Mouse (Mus musculus) heart, postnatal 25 days (tissue): ENCODE data around the gene Rfx3. TPM values are rescaled to one million over a fixed set of nuclear protein-coding genes. Genes with fewer than 3 reads are reported as not detected.

Experiments
- DNase-seq: peaks from one replicate; pipeline ENCODE4 v3.0.0; 2022; ENCODE audit warnings: low spot score
- intact Hi-C: fragments of 180-260 bp; cut with DNase I; formaldehyde crosslinking; loops from one replicate; pipeline ENCODE4 v1.15.1; 2025
- total RNA-seq, 2 experiments: library from RNA; stranded (reverse); gene quantifications; 2 replicates each; pipeline ENCODE4 v1.2.3; 2021

The Rfx3 gene
- 1 to 10 TPM; 4.1 to 6.7 TPM for total RNA-seq

DNA sequence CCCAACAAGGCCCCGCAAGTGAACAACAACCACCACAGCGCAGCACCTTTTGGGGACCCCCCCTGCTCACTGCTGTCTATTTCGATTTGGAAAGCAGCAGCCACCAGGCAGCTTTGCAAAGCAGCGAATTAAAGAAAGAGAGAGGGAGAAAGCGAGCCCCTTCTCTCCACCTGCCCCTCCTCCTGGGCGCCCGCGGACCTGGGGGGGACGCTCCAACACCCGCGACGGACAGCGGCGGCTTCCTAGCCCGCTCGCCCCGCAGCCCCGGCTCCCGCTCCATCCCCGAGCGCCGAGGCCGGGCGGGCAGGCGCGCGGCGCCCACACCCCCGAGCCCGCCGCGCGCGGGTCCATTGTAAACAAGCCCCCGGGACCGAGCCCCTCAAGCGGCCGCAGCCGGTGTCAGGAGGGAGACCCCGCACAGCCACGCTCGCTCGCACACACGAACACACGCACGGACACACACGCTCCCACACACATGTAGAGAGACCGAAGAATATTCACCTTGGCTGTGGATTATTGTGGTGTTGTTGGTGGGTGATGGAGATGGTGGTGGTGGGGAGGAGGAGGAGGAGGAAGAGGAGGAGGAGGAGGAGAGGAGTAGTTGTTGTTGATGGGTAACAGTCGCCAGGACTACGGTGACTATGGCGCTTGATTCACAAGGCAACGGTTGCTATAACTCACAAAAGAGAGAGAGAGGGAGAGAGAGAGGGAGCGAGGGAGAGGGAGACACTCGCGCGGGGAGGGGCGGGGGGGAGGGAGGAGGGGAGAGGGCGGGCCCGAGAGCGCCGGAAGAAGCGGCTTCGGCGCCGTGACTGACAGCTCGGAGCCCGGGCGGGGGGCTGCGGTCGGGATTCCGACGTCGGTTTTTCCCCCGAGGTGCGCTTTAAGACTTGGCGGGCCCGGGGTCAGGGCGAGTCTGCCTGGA lies at the start of gene Rfx3:
Gene Rfx3 (minus strand): TSS at position 696 of the 925 bp plus-strand sequence.
- intact Hi-C loops: no loop called here
- peak; percentile 13 for DNase-seq

DNA sequence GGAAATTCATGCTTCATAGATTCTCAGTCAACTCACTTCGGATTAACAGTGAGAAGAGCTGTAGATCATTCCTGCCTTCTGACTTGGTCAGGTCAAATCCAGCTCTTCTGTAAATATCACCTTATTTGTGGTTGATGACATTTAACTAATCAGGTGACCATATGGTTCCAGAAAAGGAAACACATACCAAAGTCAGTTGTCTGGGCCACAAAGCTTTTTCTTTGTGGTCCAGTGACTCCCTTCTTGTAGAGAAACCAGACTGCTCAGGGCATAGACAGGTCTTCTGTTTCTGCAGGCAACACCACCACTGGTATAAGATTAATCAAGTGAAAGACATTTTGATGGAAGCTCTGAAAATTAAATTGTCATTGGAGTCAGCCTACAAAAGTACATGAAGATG lies 41.1 kb upstream of the Rfx3 start:
- intact Hi-C loops: no loop called here
- no peak for DNase-seq

DNA sequence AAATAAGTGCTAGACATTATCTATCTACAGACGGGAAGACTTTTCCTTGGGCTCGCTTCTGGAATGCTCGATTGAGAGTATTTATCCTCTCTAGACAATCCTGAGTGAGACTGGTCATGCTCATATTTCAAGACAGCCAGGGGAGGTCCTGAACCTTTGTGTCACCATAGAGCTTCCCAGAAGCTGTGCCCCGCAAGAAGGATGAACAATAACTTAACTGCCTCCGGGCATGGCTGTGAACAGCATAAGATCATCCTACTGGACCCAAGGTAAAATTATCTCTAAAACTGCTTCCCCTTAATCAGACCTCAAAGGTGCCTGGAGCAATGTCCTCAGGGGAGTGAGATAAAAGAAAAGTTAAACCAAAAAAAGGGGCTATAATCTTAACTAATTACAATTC lies 40.6 kb upstream of the Rfx3 start:
- intact Hi-C loops: no loop called here
- no peak for DNase-seq

DNA sequence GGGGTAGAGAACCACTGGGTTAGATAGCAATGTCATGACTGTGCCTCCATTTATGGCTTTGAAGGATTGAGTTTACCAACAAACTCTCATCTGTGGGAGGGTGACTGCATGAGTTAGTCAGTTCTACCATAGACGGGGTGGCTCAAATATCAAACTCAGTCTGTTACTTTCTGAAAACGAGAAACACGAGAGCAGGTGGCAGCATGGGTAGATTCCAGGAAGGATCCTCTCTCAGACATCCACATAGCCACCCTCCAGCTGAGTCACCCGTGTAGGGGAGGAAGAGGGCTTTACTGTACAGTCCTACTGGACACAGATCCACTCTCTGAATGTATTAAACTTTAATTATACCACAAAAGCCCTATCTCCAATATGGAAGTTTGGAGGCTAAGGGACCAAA lies 38.3 kb upstream of the Rfx3 start:
- intact Hi-C loops: no loop called here
- no peak for DNase-seq

DNA sequence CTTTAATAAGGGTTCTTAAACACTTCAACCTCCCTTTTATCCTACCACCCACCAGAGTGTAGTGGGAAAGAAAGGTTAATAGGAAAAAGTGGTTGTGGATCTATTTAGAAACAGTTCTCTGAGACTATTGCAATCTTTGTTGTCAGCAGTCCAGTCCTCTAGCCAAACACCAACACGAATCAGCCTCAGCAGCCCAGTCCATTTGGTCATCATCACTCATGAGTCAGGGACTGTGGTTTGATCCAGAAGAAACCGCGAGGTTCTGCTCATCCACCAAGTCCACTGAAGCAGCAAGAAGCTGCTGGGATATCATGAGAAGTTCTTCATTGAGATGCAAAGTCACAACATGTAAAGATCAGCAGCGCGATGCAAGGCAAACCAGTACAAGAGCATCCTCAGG lies 35.8 kb upstream of the Rfx3 start:
- intact Hi-C loops: no loop called here
- DNase-seq: no peak

DNA sequence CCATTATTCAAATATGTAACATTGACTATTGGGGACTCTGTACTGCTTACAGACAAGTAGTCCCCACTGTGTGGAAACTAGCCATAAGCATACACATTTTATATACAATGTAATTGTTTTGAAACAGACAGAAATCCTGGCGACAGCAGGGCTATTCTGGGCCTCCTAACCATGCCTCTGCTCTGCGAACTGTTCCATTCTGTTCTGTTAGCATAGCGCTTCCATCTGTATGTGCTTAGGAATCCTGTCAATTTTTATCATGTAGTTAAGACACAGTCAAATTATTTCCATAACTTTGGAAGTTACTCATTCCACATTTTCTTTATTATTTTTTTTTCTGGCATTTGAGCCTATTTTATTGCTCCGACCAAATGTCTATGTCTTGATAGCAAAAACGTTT lies 34.0 kb upstream of the Rfx3 start:
- intact Hi-C loops: no loop called here

DNA sequence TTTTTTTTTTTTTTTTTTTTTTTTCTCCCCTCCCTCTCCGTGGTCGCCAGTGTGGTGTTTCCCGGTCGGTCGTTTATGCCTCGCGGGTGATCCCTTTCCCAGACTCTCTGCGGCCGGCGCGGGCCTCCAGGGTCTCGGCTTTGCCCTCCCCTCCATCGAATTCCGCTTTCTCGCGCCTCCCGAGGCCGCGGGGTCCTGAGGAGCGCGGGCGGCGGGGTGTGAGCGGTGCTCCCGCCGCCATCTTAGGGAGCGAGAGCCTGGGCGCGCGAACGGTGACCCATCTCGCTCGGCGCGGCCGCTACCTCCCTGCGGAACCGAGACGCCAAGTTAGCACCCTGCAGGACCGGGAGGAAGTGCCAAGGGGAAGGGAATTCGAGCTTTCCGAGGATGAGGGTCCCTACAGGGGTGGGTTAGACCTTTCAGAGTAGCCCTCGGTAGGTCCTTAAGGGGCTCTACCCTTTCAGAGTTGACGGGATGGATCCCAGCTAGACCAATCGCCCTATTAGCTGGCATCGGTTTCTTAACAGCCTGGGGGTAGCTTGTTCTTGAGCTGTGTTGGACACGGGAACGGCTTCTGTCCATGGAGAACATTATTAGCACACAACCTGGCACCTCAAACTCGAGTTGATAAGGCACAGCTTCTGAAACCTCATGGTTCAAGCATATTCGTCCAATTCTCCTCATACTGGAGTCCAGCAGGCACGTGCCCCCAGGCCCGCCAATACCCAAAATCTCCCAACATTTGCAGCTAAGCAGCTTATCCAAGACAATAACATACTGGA lies 943 bp upstream of the Rfx3 start:
- DNase-seq: peak; percentile 54
- intact Hi-C loops: no loop called here

More for the DNA sequence above, 34.0 kb upstream of the Rfx3 start:
- no peak for DNase-seq

DNA sequence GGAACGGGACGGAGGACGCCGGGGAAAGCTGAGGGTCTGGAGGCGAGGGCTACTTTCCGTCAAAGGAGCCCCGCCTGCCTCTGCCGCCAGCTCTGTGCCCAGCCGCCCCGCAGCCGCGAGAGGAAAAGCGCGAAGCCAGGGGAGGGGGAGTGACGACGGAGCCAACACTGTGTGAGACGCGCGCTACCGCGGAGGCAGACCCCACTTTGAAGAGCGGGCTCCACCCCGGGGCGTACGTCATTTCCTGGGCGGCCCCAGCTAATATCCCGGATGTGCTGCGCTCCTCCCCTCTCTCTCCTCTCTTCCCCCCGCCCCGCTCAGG lies 391 bp upstream of the Rfx3 start:
- DNase-seq: peak; percentile 88
- intact Hi-C loops: no loop called here

DNA sequence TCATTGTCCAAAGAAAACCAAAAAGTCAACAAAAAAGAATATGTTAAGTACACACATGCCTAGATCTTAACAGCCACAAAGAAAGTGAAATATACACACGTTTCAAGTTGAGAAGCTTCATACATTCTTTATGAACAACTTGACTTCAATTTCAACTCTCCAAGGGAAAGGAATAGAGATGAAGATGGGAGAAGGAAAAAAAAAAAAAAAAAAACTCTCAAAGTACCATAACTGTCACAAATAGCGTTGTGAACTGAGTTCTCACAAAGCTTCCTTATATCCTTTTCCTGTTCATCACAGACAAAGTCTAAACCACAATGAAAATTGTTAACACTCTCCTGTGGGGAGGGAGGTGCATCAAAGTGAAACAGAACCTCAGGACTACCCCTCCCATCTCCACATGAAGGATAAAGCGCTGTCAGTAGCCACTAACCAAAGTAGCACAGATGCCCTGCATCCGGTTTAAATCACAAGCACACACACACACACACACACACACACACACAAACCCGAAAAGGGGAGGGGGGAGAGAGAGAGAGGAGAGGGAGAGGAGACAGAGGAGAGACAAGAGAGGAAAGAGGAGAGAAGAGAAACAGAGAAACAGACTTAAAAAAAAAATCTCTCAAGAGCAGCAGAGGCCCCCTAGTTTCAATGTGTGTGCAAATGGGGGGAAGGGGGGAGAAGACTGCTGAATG lies 1.2 kb downstream of the Rfx3 start:
- intact Hi-C loops: no loop called here

DNA sequence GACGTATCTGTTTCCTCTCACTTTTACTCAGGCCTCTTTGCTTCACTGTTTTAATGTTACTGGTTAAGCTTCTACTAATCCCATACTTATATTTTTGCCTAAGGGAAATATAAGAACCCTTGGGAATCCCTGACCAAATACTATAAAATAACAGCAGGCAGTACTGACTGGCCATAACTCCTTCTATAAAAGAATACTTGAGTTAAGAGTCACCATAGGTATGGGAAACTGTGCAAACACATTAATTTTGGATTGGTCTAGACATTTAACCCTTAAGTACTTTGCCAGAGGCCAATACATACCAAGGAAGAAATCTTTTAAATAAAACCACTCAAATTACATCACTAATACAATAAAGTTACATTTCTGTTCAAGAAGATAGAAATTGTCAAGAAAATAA lies 6.8 kb downstream of the Rfx3 start:
- intact Hi-C loops: no loop called here
- DNase-seq: no peak

More for the DNA sequence above, 1.2 kb downstream of the Rfx3 start:
- no peak for DNase-seq

DNA sequence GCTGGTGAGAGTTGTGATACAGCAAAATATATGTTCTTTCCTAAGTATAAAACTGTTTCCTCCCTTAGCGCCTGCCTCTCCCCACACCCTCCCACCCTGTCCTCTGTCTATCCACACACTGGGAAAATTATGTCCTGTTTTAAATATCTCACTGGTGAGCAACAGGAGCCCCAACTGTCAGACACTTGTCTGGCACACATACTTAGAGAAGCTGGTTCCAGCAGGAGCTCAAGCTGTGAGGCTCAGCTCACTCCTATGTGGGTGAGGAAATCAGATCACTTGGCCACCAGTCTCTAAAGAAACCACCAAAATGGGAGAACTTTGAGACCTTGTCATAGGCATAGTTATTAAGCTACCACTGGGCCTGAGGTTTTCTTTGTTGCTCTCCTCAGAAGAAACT lies 7.5 kb downstream of the Rfx3 start:
- no peak for DNase-seq
- intact Hi-C loops: no loop called here

DNA sequence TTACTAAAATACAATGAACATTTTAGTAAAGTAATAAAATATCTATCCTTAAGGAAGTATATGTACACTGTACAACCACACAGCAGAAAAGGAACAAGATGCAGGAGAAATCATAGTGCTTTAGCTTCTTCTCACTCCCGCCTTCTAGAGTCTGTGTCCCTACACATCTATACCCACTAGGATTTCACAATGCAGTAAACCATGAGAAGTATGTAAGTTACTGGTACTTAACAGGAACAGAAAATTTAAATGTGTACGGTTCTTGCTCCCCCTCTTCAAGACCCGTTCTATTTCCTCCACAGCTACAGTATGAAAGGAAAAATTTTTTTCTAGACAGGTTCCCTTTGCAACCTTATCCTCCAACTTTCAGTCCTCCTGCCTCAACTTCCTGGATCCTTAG lies 8.3 kb downstream of the Rfx3 start:
- no peak for DNase-seq
- intact Hi-C loops: no loop called here

DNA sequence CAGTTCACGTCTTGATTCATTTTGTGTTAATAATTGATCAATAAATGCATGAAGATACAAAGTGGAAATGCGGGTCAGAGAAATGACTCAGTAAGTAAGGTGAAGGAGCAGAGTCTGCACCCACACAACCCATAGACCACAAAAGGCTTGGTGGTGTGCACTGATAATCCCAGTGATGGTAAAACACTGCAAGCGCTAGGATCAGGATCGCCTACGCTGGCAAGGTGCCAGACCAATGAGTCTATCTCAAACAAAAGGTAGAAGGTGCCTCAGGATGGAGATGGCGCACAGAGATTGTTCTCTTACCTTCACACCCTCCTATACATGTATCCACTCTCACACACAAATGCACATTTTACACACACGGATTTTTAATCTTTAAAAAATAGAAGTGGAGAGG lies 18.2 kb downstream of the Rfx3 start:
- no peak for DNase-seq

DNA sequence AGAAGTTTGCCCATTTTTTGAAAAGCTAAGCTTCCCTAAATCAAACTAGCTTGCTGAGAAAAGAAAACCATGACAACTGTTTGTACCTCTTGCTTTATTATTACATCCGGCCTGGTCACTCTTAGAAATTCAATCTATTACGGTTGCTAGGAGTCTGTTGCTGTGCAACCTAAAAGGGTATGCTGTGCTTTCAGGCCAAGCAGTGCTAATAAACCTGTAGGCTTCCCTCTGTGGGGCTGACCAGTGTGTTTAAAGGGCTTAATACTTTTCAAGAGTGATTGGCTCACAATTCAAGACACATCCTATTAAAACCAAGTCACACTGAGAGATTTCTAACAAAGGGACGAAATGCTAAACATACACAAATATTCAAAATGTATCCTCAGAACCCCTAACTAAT lies 22.2 kb downstream of the Rfx3 start:
- intact Hi-C loops: no loop called here
- DNase-seq: no peak

More for the DNA sequence above, 18.2 kb downstream of the Rfx3 start:
- intact Hi-C loops: no loop called here

DNA sequence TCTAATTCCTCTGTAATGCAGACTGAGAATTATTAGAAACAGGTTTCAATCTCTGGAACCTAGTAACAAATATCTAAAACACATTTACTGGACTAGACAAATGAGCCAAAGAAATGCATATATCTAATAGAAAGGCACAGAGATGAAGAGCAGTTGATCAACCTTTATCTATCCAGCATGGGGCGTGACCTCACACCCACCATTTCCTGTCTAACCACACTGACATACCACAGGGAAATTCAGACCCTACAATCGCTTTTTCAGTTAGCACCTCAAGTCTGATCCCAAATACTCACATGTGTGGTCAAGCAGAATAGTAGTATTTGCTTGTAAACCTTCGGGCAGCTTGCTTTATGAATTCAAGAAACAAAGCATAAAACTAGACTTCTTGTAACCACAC lies 43.4 kb downstream of the Rfx3 start:
- intact Hi-C loops: no loop called here
- no peak for DNase-seq

DNA sequence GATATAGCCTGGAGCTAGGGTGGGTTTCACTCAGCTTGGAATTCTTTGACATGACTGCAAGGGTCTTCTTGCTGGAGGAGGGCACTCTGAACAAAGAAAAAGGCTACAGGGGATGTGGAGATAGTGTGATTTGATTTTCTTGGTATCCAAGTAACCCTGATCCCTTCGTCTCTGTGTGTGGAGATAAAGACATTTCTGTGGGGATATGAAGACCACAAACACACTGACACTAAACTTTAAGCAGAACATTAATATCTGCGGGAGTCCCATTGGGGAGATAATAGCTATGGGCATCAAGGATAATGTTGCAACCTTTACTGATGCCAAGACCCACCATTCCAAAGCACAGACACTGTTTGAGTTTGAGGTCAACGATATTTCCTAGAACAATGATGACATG lies 49.7 kb downstream of the Rfx3 start:
- DNase-seq: no peak

DNA sequence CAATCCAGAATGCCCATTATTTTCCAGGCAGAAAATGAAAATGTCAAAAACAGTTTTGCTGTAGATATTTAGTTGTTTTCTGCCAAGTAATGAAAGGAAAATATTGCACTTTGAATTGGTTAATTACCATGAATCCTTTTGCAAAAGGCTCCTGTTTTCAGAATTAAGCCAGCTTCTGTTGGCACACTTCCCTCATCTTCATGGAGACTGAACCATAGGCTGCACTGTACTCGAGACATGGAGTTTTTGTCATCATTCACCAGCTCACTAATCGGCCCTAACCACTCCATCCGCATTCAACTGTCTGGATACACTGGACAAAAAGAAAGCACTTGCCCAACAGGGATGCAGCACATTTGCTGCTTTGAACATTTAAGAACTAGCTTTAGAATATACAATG lies 75.5 kb downstream of the Rfx3 start:
- no peak for DNase-seq
- intact Hi-C loops: no loop called here

More for the DNA sequence above, 49.7 kb downstream of the Rfx3 start:
- intact Hi-C loops: no loop called here

DNA sequence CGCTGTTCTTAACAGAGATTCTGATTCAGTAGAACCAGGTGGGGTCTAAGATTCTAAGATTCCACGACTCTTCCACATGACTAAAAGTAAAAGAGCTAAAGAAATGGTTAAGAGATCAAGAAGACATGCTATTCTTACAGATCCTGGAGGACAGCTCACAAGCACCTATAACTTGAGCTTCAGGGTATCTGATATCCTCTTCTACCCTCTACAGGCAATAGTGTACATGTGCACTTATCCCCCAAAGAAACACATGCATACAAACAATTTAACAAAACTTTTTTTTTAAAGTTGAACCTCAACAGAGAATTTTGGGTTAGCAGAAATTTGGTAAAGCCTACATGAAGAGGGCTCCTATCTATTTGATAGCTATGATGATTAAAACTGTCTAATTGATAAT lies 79.8 kb downstream of the Rfx3 start:
- no peak for DNase-seq
- intact Hi-C loops: no loop called here

DNA sequence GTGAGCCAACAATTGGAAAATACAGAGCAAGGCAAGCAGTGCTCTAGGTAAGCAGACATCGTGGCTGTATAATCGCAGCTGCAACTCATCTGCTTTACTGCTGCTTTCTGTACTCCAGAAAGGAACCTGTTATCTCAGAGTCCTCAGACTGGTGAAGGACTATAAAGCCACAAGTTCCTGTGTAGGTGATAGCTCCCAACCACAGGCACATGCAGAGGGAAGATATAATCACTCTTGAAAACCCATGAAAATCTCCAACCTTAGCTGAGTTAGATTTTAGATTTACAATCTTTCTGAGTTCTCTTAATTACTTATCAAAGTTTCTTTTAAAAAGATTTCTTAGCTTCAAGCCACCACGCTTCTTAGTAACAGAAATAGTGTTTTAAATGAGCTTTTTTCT lies 84.6 kb downstream of the Rfx3 start:
- DNase-seq: no peak
- intact Hi-C loops: loop anchor here (5.0 kb wide), 1 partner anchor 896 kb away; no protein-coding TSS in a partner anchor

DNA sequence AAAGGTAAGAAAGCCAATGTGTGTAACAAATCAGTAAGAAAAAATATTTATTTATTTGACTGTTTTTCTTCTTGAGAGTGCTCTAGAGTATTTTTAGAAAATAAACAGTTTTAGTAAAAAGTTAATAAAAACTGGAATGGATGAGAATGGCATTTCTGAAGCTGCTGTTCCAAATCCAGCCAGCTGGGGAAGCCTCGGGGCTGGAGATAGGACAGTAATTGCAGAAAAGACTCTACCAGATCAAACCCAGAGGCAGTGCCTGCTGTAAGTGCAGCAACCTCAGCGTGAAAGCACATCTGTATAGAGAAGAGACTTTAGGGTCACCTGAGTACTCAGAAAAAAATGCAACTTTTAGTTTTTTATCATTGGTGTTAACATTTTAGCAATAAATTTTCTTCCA lies 91.9 kb downstream of the Rfx3 start:
- intact Hi-C loops: no loop called here
- no peak for DNase-seq

DNA sequence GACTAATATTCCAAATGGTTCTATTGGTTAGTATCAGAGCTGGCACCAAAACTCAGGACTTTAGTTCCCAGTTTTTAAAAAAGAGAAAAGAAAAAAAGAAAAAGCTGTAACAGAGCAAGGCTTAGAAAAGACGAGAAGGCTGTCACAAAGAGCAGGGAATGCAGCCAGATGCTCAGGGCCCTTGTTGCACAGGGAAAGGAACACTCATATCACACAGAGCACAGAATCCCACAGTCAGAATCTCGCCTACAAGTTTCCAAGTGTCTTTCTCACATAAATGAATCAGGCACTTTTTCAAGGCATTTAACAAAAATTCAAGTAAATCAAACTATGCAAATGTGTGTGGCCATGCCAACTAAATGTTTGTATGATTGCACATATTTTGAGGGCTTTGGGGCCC lies 94.5 kb downstream of the Rfx3 start:
- no peak for DNase-seq
- intact Hi-C loops: no loop called here
